Mouse (Mus musculus): Measurements from ENCODE around the gene Gbp5.

DNA sequence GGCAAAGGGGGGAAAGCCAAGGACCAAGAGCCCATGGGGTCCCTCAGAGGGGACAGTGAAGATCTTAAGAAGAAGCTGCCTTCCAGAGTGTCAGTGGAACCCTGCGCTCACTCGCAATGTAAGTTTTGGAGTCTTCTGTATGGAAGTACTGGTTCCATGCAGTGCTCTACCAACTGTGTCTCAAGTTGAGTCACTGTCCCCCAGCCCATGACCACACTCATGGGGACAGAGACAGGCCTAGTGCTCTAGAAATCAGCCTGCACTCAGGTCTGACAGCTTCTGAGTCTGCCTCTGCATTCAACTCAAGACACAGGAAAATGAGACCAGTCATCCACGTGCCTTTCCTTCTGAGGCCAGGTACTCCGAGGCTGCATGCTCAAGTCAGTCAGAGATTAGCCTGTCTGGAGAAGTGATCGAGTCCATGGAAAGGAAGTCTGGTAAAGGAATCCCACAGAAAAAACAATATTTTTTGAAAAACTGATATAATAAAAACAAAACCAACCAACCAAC lies 1.4 kb downstream of the Gbp5 start:
- TF ChIP-seq ZNF384 (IDR thresholded peaks at IDR 0.05; ENCODE audit: low read depth, low read length) (no peak), CHD2 (IDR thresholded peaks at IDR 0.05; ENCODE audit: low read depth, low read length) (no peak), MAFK (IDR thresholded peaks at IDR 0.05; ENCODE audit: insufficient read depth, low read depth, low read length) (no peak)

Measured in ES-E14 (cell line).